11 mouse cellular contexts compared by ENCODE assay signal in genomic region chr12:40327012-40327660, GRCm38 (mm10).
A peak's percentile ranks its signal among the peaks of the same experiment; 100 is the strongest.
DNase-seq lines count a peak whose midpoint lies in the region; ATAC-seq and TF ChIP-seq lines count a peak whose summit lies in the region.
"Had no signal": no experiment of that assay in that cellular context is flagged by ENCODE, and none has a peak within 500 bp of the region (broad histone marks: within the 10 kb centered on the region; RNA-seq: fewer than 3 reads in every experiment).

No protein-coding gene starts in this region.

- H3K4me1 ChIP-seq in heart, postnatal 0 days (ENCODE audit: control insufficient read depth, insufficient read depth) = 0 out of 2 replicates have a peak, but pooled peaks cover 3% of the 10 kb centered on the region
- 0 out of 2 replicates have a peak, but pooled peaks cover 2% of the 10 kb centered on the region for H3K4me1 ChIP-seq in lung, embryonic 16.5 days (replicated peaks; ENCODE audit: control insufficient read depth, insufficient read depth, low read length)
- H3K4me1 ChIP-seq: liver, embryonic 12.5 days had no signal

- in situ Hi-C loops in Patski (cut with MboI; ENCODE audit: low pct_unique_long_range_greater_than_20kb) = no loop called here

- TF ChIP-seq EP300 in heart, postnatal 0 days (IDR thresholded peaks at IDR 0.05; ENCODE audit: low read depth) = no peak

- H3K9me3 ChIP-seq in heart, postnatal 0 days (replicated peaks; ENCODE audit: control insufficient read depth, low read length) = no peaks in the 10 kb centered on the region
- no peaks in the 10 kb centered on the region for H3K9me3 ChIP-seq in lung, embryonic 16.5 days (ENCODE audit: control insufficient read depth, low read length)
- H3K9me3 ChIP-seq: liver, embryonic 12.5 days had no signal

- no peak overlapping the region for H3K27ac ChIP-seq in heart, postnatal 0 days (ENCODE audit: low read depth)
- H3K27ac ChIP-seq in lung, embryonic 16.5 days (ENCODE audit: low read length) = no peak overlapping the region
- H3K27ac ChIP-seq: heart, adult 2 months; liver, embryonic 12.5 days had no signal

- H3K36me3 ChIP-seq in heart, postnatal 0 days (replicated peaks; ENCODE audit: control insufficient read depth, insufficient read depth, low read length) = 0 out of 2 replicates have a peak, but pooled peaks cover 6% of the 10 kb centered on the region
- H3K36me3 ChIP-seq in lung, embryonic 16.5 days (ENCODE audit: control insufficient read depth, insufficient read depth, low read length) = no peaks in the 10 kb centered on the region

- POLR2A ChIA-PET in Patski (lab: Charles Lee) = no interaction called here

- WGBS in heart, postnatal 0 days = 43% methylated on average over 5 of the region's 5 CpGs
- WGBS in lung, embryonic 16.5 days = 52% methylated on average over 5 of the region's 5 CpGs

- TF ChIP-seq CTCF in heart, postnatal 0 days (IDR thresholded peaks at IDR 0.05; ENCODE audit: low read depth) = no peak
- TF ChIP-seq CTCF in Patski (IDR thresholded peaks at IDR 0.05) = no peak

- no peak overlapping the region for H3K4me3 ChIP-seq in heart, postnatal 0 days (ENCODE audit: low read depth, low read length)
- no peak overlapping the region for H3K4me3 ChIP-seq in lung, embryonic 16.5 days (ENCODE audit: low read length)
- H3K4me3 ChIP-seq: heart, adult 2 months; liver, embryonic 12.5 days had no signal

- H3K4me2 ChIP-seq in heart, postnatal 0 days (ENCODE audit: low read depth, low read length) = no peak overlapping the region
- H3K4me2 ChIP-seq in lung, embryonic 16.5 days (ENCODE audit: low read depth, low read length) = no peak overlapping the region
- H3K4me2 ChIP-seq: liver, embryonic 12.5 days had no signal

- DNase-seq in heart, postnatal 0 days (ENCODE audit: low spot score) = no peak
- DNase-seq in heart, adult 8-10 months (ENCODE audit: low spot score) = no peak
- peak; percentile 9 for DNase-seq in Patski (ENCODE audit: low read depth, low spot score)
- peak; percentile 58 to 61 for DNase-seq in kidney, adult 8-10 months
- DNase-seq in right cerebral cortex, postnatal 25 days = no peak
- DNase-seq in cerebellum, postnatal 10 days = no peak
- DNase-seq: cerebellum, postnatal 36 days; heart, adult 2 months had no signal

- no peak overlapping the region for H3K9ac ChIP-seq in heart, postnatal 0 days (replicated peaks; ENCODE audit: low read depth, low read length)
- H3K9ac ChIP-seq in lung, embryonic 16.5 days (ENCODE audit: low read length) = no peak overlapping the region
- H3K9ac ChIP-seq: liver, embryonic 12.5 days had no signal

- no peaks in the 10 kb centered on the region for H3K27me3 ChIP-seq in heart, postnatal 0 days (ENCODE audit: control insufficient read depth, insufficient read depth, low read length)
- H3K27me3 ChIP-seq in Patski = no peaks in the 10 kb centered on the region
- H3K27me3 ChIP-seq in lung, embryonic 16.5 days (ENCODE audit: control insufficient read depth, insufficient read depth, low read depth, low read length) = no peaks in the 10 kb centered on the region
- H3K27me3 ChIP-seq: liver, embryonic 12.5 days had no signal

- CTCF ChIA-PET in Patski (lab: Charles Lee) = no interaction called here

- 0 out of 2 replicates have a peak, but pooled peaks have one; percentile 33 for ATAC-seq in heart, postnatal 0 days (ENCODE audit: insufficient read depth, low read depth)
- ATAC-seq in Patski = peak; percentile 85
- ATAC-seq in lung, embryonic 16.5 days (ENCODE audit: low read depth) = peak; percentile 81
- no peak for ATAC-seq in megakaryocyte progenitor cell, adult 5-6 weeks (replicated peaks; ENCODE audit: poor library complexity)
- ATAC-seq: liver, embryonic 12.5 days had no signal

Comparison
In these comparisons a context has a peak if more than half of its experiments do, and no peak if none do; other contexts are left out.
1. DNase-seq: peak in Patski (single experiment) and kidney, adult 8-10 months (2 of 2); none in heart, postnatal 0 days (single experiment), heart, adult 8-10 months (single experiment), right cerebral cortex, postnatal 25 days (single experiment) and cerebellum, postnatal 10 days (0 of 2).